Mouse (Mus musculus) liver, embryonic 15.5 days (tissue): Measurements from ENCODE around the gene Rab6b. TPM values are rescaled to one million over a fixed set of nuclear protein-coding genes. Genes with fewer than 3 reads are reported as not detected.

ENCODE experiments used
- ATAC-seq: fragments of 200-750 bp; cut with Nextera tagmentation; 2 replicates; pipeline ENCODE4 v1.8.0; 2017; ENCODE audit warnings: moderate number of reproducible peaks, mild to moderate bottlenecking, moderate library complexity; ENCODE audit not compliant: insufficient read depth
- H3K27ac ChIP-seq: fragments of 300-500 bp; sonication (generic); replicated peaks from 2 replicates; pipeline ENCODE4 v1.5.1; 2015; ENCODE audit warnings: mild to moderate bottlenecking, inconsistent platforms
- H3K27me3 ChIP-seq: fragments of 300-500 bp; sonication (generic); 2 replicates; pipeline ENCODE4 v1.6.1; 2015; ENCODE audit warnings: mild to moderate bottlenecking, inconsistent platforms
- H3K36me3 ChIP-seq: fragments of 300-500 bp; sonication (generic); replicated peaks from 2 replicates; pipeline ENCODE4 v1.6.1; 2015; ENCODE audit warnings: moderate library complexity, mild to moderate bottlenecking, inconsistent platforms
- H3K4me1 ChIP-seq: fragments of 300-500 bp; sonication (generic); replicated peaks from 2 replicates; pipeline ENCODE4 v1.6.1; 2015; ENCODE audit warnings: inconsistent platforms
- H3K4me2 ChIP-seq: fragments of 300-500 bp; sonication (generic); 2 replicates; pipeline ENCODE4 v1.6.1; 2015; ENCODE audit warnings: moderate library complexity, mild to moderate bottlenecking, inconsistent platforms
- H3K4me3 ChIP-seq: fragments of 300-500 bp; sonication (generic); replicated peaks from 2 replicates; pipeline ENCODE4 v1.5.1; 2015; ENCODE audit warnings: mild to moderate bottlenecking, inconsistent platforms
- H3K9ac ChIP-seq: fragments of 300-500 bp; sonication (generic); 2 replicates; pipeline ENCODE4 v1.6.1; 2015; ENCODE audit warnings: moderate library complexity, mild to moderate bottlenecking, inconsistent platforms
- H3K9me3 ChIP-seq: fragments of 300-500 bp; sonication (generic); replicated peaks from 2 replicates; pipeline ENCODE4 v1.6.1; 2016; ENCODE audit warnings: inconsistent platforms
- WGBS: fragments of 180-500 bp; shearing (Covaris S2); methylation state at CpG from one replicate; pipeline ENCODE4 v1.1.7; 2015; ENCODE audit warnings: mixed read lengths; ENCODE audit not compliant: insufficient replicate concordance; 5-methylcytosine and 5-hydroxymethylcytosine counted together
- polyA plus RNA-seq: library from polyadenylated mRNA; unstranded; fragments of >200 nt; fragmentation: Nextera tagmentation; extraction: Ambion mirVana; gene quantifications from 2 replicates; pipeline ENCODE4 v1.2.1, GENCODE M21; 2015

The Rab6b gene
- polyA plus RNA-seq, 1 experiment from 2014 or later: 0.18 TPM

GRCm38 (mm10) chr9:103118651-103119275 is 7.2 kb downstream of the Rab6b start:
- Histone ChIP-seq H3K36me3 (no peaks in the 10 kb centered on the region), H3K4me3 (no peak overlapping the region), H3K27ac (no peak overlapping the region), H3K27me3 (peaks cover 16% of the 10 kb centered on the region), H3K9ac (no peak overlapping the region), H3K4me2 (no peak overlapping the region), H3K9me3 (no peaks in the 10 kb centered on the region), H3K4me1 (no peaks in the 10 kb centered on the region)
- 63% methylated on average over 5 of the region's 5 CpGs for WGBS
- no peak for ATAC-seq

GRCm38 (mm10) chr9:103119781-103120180 is 8.2 kb downstream of the Rab6b start:
- Histone ChIP-seq H3K4me3 (no peak overlapping the region), H3K27me3 (peaks cover 6% of the 10 kb centered on the region; the same call in 1 of the 2 replicates), H3K4me1 (no peaks in the 10 kb centered on the region), H3K36me3 (no peaks in the 10 kb centered on the region), H3K9ac (no peak overlapping the region), H3K27ac (no peak overlapping the region), H3K4me2 (no peak overlapping the region), H3K9me3 (no peaks in the 10 kb centered on the region)
- WGBS: 61% methylated on average over 9 of the region's 9 CpGs
- no peak for ATAC-seq

- no peaks in the 10 kb centered on the region for H3K9me3 ChIP-seq
- no peaks in the 10 kb centered on the region for H3K4me1 ChIP-seq
- no peak overlapping the region for H3K4me3 ChIP-seq
- H3K9ac ChIP-seq: no peak overlapping the region
- H3K27me3 ChIP-seq: peaks cover 2% of the 10 kb centered on the region; the same call in 1 of the 2 replicates
- H3K36me3 ChIP-seq: no peaks in the 10 kb centered on the region
- no peak for ATAC-seq
- H3K4me2 ChIP-seq: no peak overlapping the region
- 39% methylated on average over 2 of the region's 2 CpGs for WGBS
- H3K27ac ChIP-seq: no peak overlapping the region
These were observed 8.6 kb downstream of the Rab6b start for GRCm38 (mm10) chr9:103120231-103120630.

- no peak for ATAC-seq
- no peak overlapping the region for H3K27ac ChIP-seq
- H3K9me3 ChIP-seq: no peaks in the 10 kb centered on the region
- H3K4me3 ChIP-seq: no peak overlapping the region
- no peaks in the 10 kb centered on the region for H3K36me3 ChIP-seq
- H3K4me1 ChIP-seq: no peaks in the 10 kb centered on the region
- H3K4me2 ChIP-seq: no peak overlapping the region
- H3K9ac ChIP-seq: no peak overlapping the region
- 58% methylated on average over 7 of the region's 7 CpGs for WGBS
- no peaks in the 10 kb centered on the region for H3K27me3 ChIP-seq
These were observed 10.0 kb downstream of the Rab6b start for GRCm38 (mm10) chr9:103121546-103121945.

GRCm38 (mm10) chr9:103124746-103125145 is 13.2 kb downstream of the Rab6b start:
- Histone ChIP-seq H3K4me1 (no peaks in the 10 kb centered on the region), H3K36me3 (no peaks in the 10 kb centered on the region), H3K9me3 (no peaks in the 10 kb centered on the region), H3K9ac (no peak overlapping the region), H3K27me3 (no peaks in the 10 kb centered on the region), H3K4me3 (no peak overlapping the region), H3K27ac (no peak overlapping the region), H3K4me2 (no peak overlapping the region)
- ATAC-seq: no peak
- WGBS: 66% methylated on average over 4 of the region's 4 CpGs

- no peak overlapping the region for H3K9ac ChIP-seq
- H3K36me3 ChIP-seq: no peaks in the 10 kb centered on the region
- H3K4me1 ChIP-seq: no peaks in the 10 kb centered on the region
- no peak overlapping the region for H3K4me2 ChIP-seq
- 52% methylated on average over 6 of the region's 6 CpGs for WGBS
- H3K9me3 ChIP-seq: no peaks in the 10 kb centered on the region
- no peaks in the 10 kb centered on the region for H3K27me3 ChIP-seq
- H3K4me3 ChIP-seq: no peak overlapping the region
- H3K27ac ChIP-seq: no peak overlapping the region
- no peak for ATAC-seq
These were observed 22.0 kb downstream of the Rab6b start for GRCm38 (mm10) chr9:103133493-103134124.

- no peak overlapping the region for H3K4me3 ChIP-seq
- H3K27me3 ChIP-seq: no peaks in the 10 kb centered on the region
- H3K36me3 ChIP-seq: no peaks in the 10 kb centered on the region
- H3K27ac ChIP-seq: no peak overlapping the region
- 46% methylated on average over 9 of the region's 9 CpGs for WGBS
- H3K9me3 ChIP-seq: no peaks in the 10 kb centered on the region
- no peak for ATAC-seq
- no peak overlapping the region for H3K9ac ChIP-seq
- no peaks in the 10 kb centered on the region for H3K4me1 ChIP-seq
- no peak overlapping the region for H3K4me2 ChIP-seq
These were observed 23.0 kb downstream of the Rab6b start for GRCm38 (mm10) chr9:103134450-103135030.

GRCm38 (mm10) chr9:103139481-103139880 is 27.9 kb downstream of the Rab6b start:
- no peak overlapping the region for H3K9ac ChIP-seq
- no peaks in the 10 kb centered on the region for H3K36me3 ChIP-seq
- no peak for ATAC-seq
- H3K4me2 ChIP-seq: no peak overlapping the region
- no peaks in the 10 kb centered on the region for H3K9me3 ChIP-seq
- H3K27ac ChIP-seq: no peak overlapping the region
- no peak overlapping the region for H3K4me3 ChIP-seq
- no peaks in the 10 kb centered on the region for H3K4me1 ChIP-seq
- no peaks in the 10 kb centered on the region for H3K27me3 ChIP-seq
- WGBS: 55% methylated on average over 6 of the region's 6 CpGs

GRCm38 (mm10) chr9:103140384-103140783 is 28.8 kb downstream of the Rab6b start:
- H3K4me3 ChIP-seq: no peak overlapping the region
- WGBS: 81% methylated on average over 6 of the region's 6 CpGs
- H3K9me3 ChIP-seq: no peaks in the 10 kb centered on the region
- no peak overlapping the region for H3K27ac ChIP-seq
- no peaks in the 10 kb centered on the region for H3K36me3 ChIP-seq
- ATAC-seq: no peak
- H3K4me1 ChIP-seq: no peaks in the 10 kb centered on the region
- no peak overlapping the region for H3K4me2 ChIP-seq
- no peak overlapping the region for H3K9ac ChIP-seq
- H3K27me3 ChIP-seq: no peaks in the 10 kb centered on the region

- WGBS: 82% methylated on average over 7 of the region's 7 CpGs
These were observed 29.7 kb downstream of the Rab6b start for GRCm38 (mm10) chr9:103141266-103141665.

GRCm38 (mm10) chr9:103143881-103144280 is 32.3 kb downstream of the Rab6b start:
- no peaks in the 10 kb centered on the region for H3K36me3 ChIP-seq
- H3K4me2 ChIP-seq: no peak overlapping the region
- ATAC-seq: no peak
- H3K27ac ChIP-seq: no peak overlapping the region
- no peaks in the 10 kb centered on the region for H3K27me3 ChIP-seq
- no peaks in the 10 kb centered on the region for H3K4me1 ChIP-seq
- no peak overlapping the region for H3K9ac ChIP-seq
- no peaks in the 10 kb centered on the region for H3K9me3 ChIP-seq
- no peak overlapping the region for H3K4me3 ChIP-seq
- 41% methylated on average over 4 of the region's 4 CpGs for WGBS

More at GRCm38 (mm10) chr9:103141266-103141665, 29.7 kb downstream of the Rab6b start:
- no peak overlapping the region for H3K27ac ChIP-seq
- no peak overlapping the region for H3K4me3 ChIP-seq
- H3K9me3 ChIP-seq: no peaks in the 10 kb centered on the region
- H3K9ac ChIP-seq: no peak overlapping the region
- H3K36me3 ChIP-seq: no peaks in the 10 kb centered on the region
- no peak for ATAC-seq
- no peak overlapping the region for H3K4me2 ChIP-seq
- no peaks in the 10 kb centered on the region for H3K27me3 ChIP-seq
- H3K4me1 ChIP-seq: no peaks in the 10 kb centered on the region
